Mouse (Mus musculus): ENCODE data around the gene Srp54b. TPM values are rescaled to one million over a fixed set of nuclear protein-coding genes. Genes with fewer than 3 reads are reported as not detected.
A peak's percentile ranks its signal among the peaks of the same experiment; 100 is the strongest.
"Not testable (repeated sequence)": the region's sequence is repeated elsewhere in the genome, so short reads cannot be mapped to it uniquely, and the experiment has no call there.

The Srp54b gene
- polyA plus RNA-seq, 1 experiment from 2014 or later, result 54.6 TPM

- not testable (repeated sequence) for H3K9me3 ChIP-seq; H3K4me3 ChIP-seq; H3K4me1 ChIP-seq; H3K4me2 ChIP-seq (replicated peaks); H3K9ac ChIP-seq (replicated peaks); H3K36me3 ChIP-seq; H3K27ac ChIP-seq (replicated peaks); H3K27me3 ChIP-seq; ATAC-seq (ENCODE audit: low FRiP score, low read depth)
- no CpG with 5 or more reads among the region's 6 CpGs for WGBS
Measured at GRCm38 (mm10) chr12:55212944-55213343, 58.0 kb downstream of the Srp54b start.

- H3K9me3 ChIP-seq; H3K4me1 ChIP-seq; H3K27ac ChIP-seq (replicated peaks); H3K27me3 ChIP-seq; H3K36me3 ChIP-seq: not testable (repeated sequence)
- Histone ChIP-seq H3K4me3 (peak within 1 kb of the TSS; percentile 43), H3K9ac (replicated peaks) (0 out of 2 replicates have a peak within 1 kb of the TSS, but pooled peaks have one; percentile 39), H3K4me2 (replicated peaks) (peak within 1 kb of the TSS; percentile 35; the same call in 1 of the 2 replicates)
- peak; percentile 98 for ATAC-seq (ENCODE audit: low FRiP score, low read depth)
- WGBS, result no CpG with 5 or more reads among the region's 57 CpGs
Measured at GRCm38 (mm10) chr12:55229626-55230519, 75.0 kb downstream of the Srp54b start, which contains the start of gene Srp54c. Gene Srp54c, plus strand, starts transcription at chr12:55230168.

GRCm38 (mm10) chr12:55230520-55230861 is 75.6 kb downstream of the Srp54b start:
- H3K36me3 ChIP-seq; H3K4me1 ChIP-seq; H3K27ac ChIP-seq (replicated peaks); H3K27me3 ChIP-seq; H3K9me3 ChIP-seq; ATAC-seq (ENCODE audit: low FRiP score, low read depth): not testable (repeated sequence)
- Histone ChIP-seq H3K4me3 (peak overlapping the region; percentile 43), H3K4me2 (replicated peaks) (peak overlapping the region; percentile 35; the same call in 1 of the 2 replicates), H3K9ac (replicated peaks) (0 out of 2 replicates have a peak overlapping the region, but pooled peaks have one; percentile 39)
- WGBS, result under 1% methylated on average over 12 of the region's 25 CpGs

Other genes with a start within 250 kb of the Srp54b start
- 1.0 TPM in 1 of 2 replicates, not detected in the other for gene Gm20403, start 168.6 kb upstream of the Srp54b start, polyA plus RNA-seq (2016; fragmentation: Nextera tagmentation; extraction: Ambion mirVana)
- gene Baz1a, start 140.8 kb upstream of the Srp54b start, polyA plus RNA-seq (2016; fragmentation: Nextera tagmentation; extraction: Ambion mirVana), result 35.4 and 40.3 TPM in 2 replicates
- 36.3 and 38.7 TPM in 2 replicates for gene 2700097O09Rik, start 75.0 kb upstream of the Srp54b start, polyA plus RNA-seq (2016; fragmentation: Nextera tagmentation; extraction: Ambion mirVana)
- 152 and 155 TPM in 2 replicates for gene Srp54a, start 74.8 kb upstream of the Srp54b start, polyA plus RNA-seq (2016; fragmentation: Nextera tagmentation; extraction: Ambion mirVana)
- 18.1 and 18.9 TPM in 2 replicates for gene Fam177a, start 30.6 kb upstream of the Srp54b start, polyA plus RNA-seq (2016; fragmentation: Nextera tagmentation; extraction: Ambion mirVana)
- 1.4 TPM in 1 of 2 replicates, not detected in the other for gene 1700047I17Rik2, start 44.5 kb downstream of the Srp54b start, polyA plus RNA-seq (2016; fragmentation: Nextera tagmentation; extraction: Ambion mirVana)
- 69.2 and 77.7 TPM in 2 replicates for gene Srp54c, start 75.1 kb downstream of the Srp54b start, polyA plus RNA-seq (2016; fragmentation: Nextera tagmentation; extraction: Ambion mirVana)
- 13.6 and 14.1 TPM in 2 replicates for gene 1110008L16Rik, start 144.5 kb downstream of the Srp54b start, polyA plus RNA-seq (2016; fragmentation: Nextera tagmentation; extraction: Ambion mirVana)
- 28.2 and 29.0 TPM in 2 replicates for gene Ppp2r3c, start 147.9 kb downstream of the Srp54b start, polyA plus RNA-seq (2016; fragmentation: Nextera tagmentation; extraction: Ambion mirVana)
- 426 and 434 TPM in 2 replicates for gene Psma6, start 229.1 kb downstream of the Srp54b start, polyA plus RNA-seq (2016; fragmentation: Nextera tagmentation; extraction: Ambion mirVana)

Measured in midbrain, embryonic 12.5 days (tissue).